Mouse (Mus musculus): ENCODE measurements around the gene Idh2. TPM values are rescaled to one million over a fixed set of nuclear protein-coding genes. Genes with fewer than 3 reads are reported as not detected.

The Idh2 gene
- polyA plus RNA-seq, 1 experiment from 2014 or later, result 403 TPM

Other genes with a start within 250 kb of the Idh2 start
- 46.6 and 53.1 TPM in 2 replicates for gene Ap3s2, start 194.7 kb downstream of the Idh2 start, polyA plus RNA-seq (2014; fragmentation: Nextera tagmentation; extraction: Ambion mirVana)
- 20.8 and 23.0 TPM in 2 replicates for gene Arpin, start 180.0 kb downstream of the Idh2 start, polyA plus RNA-seq (2014; fragmentation: Nextera tagmentation; extraction: Ambion mirVana)
- gene Zfp710, start 90.6 kb downstream of the Idh2 start, polyA plus RNA-seq (2014; fragmentation: Nextera tagmentation; extraction: Ambion mirVana), result 27.9 and 33.0 TPM in 2 replicates
- 15.7 and 17.3 TPM in 2 replicates for gene Sema4b, start 71.4 kb upstream of the Idh2 start, polyA plus RNA-seq (2014; fragmentation: Nextera tagmentation; extraction: Ambion mirVana)
- 51.4 and 58.1 TPM in 2 replicates for gene Cib1, start 117.4 kb upstream of the Idh2 start, polyA plus RNA-seq (2014; fragmentation: Nextera tagmentation; extraction: Ambion mirVana)
- 5.3 and 5.7 TPM in 2 replicates for gene Gdpgp1, start 117.5 kb upstream of the Idh2 start, polyA plus RNA-seq (2014; fragmentation: Nextera tagmentation; extraction: Ambion mirVana)
- gene Ttll13, start 131.0 kb upstream of the Idh2 start, polyA plus RNA-seq (2014; fragmentation: Nextera tagmentation; extraction: Ambion mirVana), result 1.2 and 1.5 TPM in 2 replicates
- 50.4 and 53.8 TPM in 2 replicates for gene Ngrn, start 145.8 kb upstream of the Idh2 start, polyA plus RNA-seq (2014; fragmentation: Nextera tagmentation; extraction: Ambion mirVana)
- gene Vps33b, start 154.3 kb upstream of the Idh2 start, polyA plus RNA-seq (2014; fragmentation: Nextera tagmentation; extraction: Ambion mirVana), result 20.6 and 21.3 TPM in 2 replicates
- gene Prc1, start 179.1 kb upstream of the Idh2 start, polyA plus RNA-seq (2014; fragmentation: Nextera tagmentation; extraction: Ambion mirVana), result 263 and 281 TPM in 2 replicates
- gene Rccd1, start 209.1 kb upstream of the Idh2 start, polyA plus RNA-seq (2014; fragmentation: Nextera tagmentation; extraction: Ambion mirVana), result 16.9 and 20.2 TPM in 2 replicates
- gene Unc45a, start 225.6 kb upstream of the Idh2 start, polyA plus RNA-seq (2014; fragmentation: Nextera tagmentation; extraction: Ambion mirVana), result 31.1 and 36.1 TPM in 2 replicates
- gene Hddc3, start 227.7 kb upstream of the Idh2 start, polyA plus RNA-seq (2014; fragmentation: Nextera tagmentation; extraction: Ambion mirVana), result 23.8 and 31.0 TPM in 2 replicates